Mouse (Mus musculus) heart, adult 2 months (tissue): ENCODE measurements at regions not wholly inside any gene's neighbourhood (a gene's known extent, or its start where the extent isn't known, plus 50 kb on each side); places are given as distances from the start of the nearest gene placed in this dataset.

Source experiments
- DNase-seq, 2 experiments: peaks; one replicate each; pipeline ENCODE4 v3.0.0; 2021
- H3K27ac ChIP-seq: fragments of 200-600 bp; 2 replicates; pipeline ENCODE4 v1.8.1; 2022
- H3K27me3 ChIP-seq: fragments of 200-500 bp; 2 replicates; pipeline ENCODE4 v1.6.1; 2012; ENCODE audit warnings: mild to moderate bottlenecking, low read length, inconsistent platforms, mixed read lengths; ENCODE audit not compliant: control insufficient read depth, insufficient read depth
- H3K36me3 ChIP-seq: fragments of 200-500 bp; 2 replicates; pipeline ENCODE4 v1.6.1; 2012; ENCODE audit warnings: low read length, inconsistent platforms; ENCODE audit not compliant: control insufficient read depth, insufficient read depth
- H3K4me1 ChIP-seq: fragments of 200-500 bp; 2 replicates; pipeline ENCODE4 v1.6.1; 2011; ENCODE audit warnings: low read length; ENCODE audit not compliant: control insufficient read depth, insufficient read depth
- H3K4me3 ChIP-seq: fragments of 200-600 bp; 2 replicates; pipeline ENCODE4 v1.8.1; 2022
- H3K79me2 ChIP-seq: fragments of 200-500 bp; replicated peaks from 2 replicates; pipeline ENCODE4 v1.6.1; 2012; ENCODE audit warnings: mild to moderate bottlenecking, inconsistent platforms, low read length, moderate library complexity, mixed read lengths; ENCODE audit not compliant: control insufficient read depth, insufficient read depth
- H3K9ac ChIP-seq: fragments of 200-500 bp; 2 replicates; pipeline ENCODE4 v1.6.1; 2012; ENCODE audit warnings: low read depth, mild to moderate bottlenecking, control low read depth, inconsistent platforms, low read length, mixed read lengths
- CTCF ChIP-seq: fragments of 200-600 bp; IDR thresholded peaks from 2 replicates; pipeline ENCODE4 v1.8.1; 2022; ENCODE audit warnings: antibody characterized with exemption, mild to moderate bottlenecking, moderate library complexity
- EP300 ChIP-seq: fragments of 200-500 bp; IDR thresholded peaks from 2 replicates; pipeline ENCODE4 v1.6.1; 2011; ENCODE audit warnings: low read depth, low read length, control low read depth; ENCODE audit not compliant: insufficient read depth
- POLR2A ChIP-seq: fragments of 200-500 bp; IDR thresholded peaks from 2 replicates; pipeline ENCODE4 v1.6.1; 2011; ENCODE audit warnings: mild to moderate bottlenecking, low read depth, low read length, control low read depth; ENCODE audit not compliant: insufficient read depth
- WGBS: fragments of 180-500 bp; shearing (Covaris S2); methylation state at CpG from one replicate; pipeline ENCODE4 v1.1.7; 2018; 5-methylcytosine and 5-hydroxymethylcytosine counted together
- intact Hi-C: fragments of 180-260 bp; cut with DNase I; formaldehyde crosslinking; loops from one replicate; pipeline ENCODE4 v1.15.1; 2025

DNA sequence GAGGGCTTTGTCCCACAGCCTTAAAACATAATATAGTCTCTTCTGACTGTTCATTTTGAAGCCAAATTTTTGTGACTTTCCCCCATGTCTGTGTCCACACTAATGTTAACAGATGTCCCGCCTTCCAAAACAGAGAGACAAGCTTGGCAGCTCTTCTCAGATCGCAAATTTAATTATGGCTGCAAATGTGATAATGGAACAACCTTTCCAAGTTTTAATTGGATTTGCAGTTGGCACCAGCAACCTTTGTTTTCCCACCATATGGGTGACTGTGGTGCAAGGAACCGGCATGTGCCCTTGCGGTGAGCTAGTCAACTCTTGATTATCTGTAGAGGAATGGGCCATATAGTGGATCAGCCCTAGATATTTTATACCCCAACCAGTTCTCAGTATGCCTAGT lies 124.4 kb upstream of the Tom1l1 start:
- Histone ChIP-seq H3K9ac (no peak overlapping the region), H3K4me1 (no peaks in the 10 kb centered on the region), H3K27me3 (no peaks in the 10 kb centered on the region), H3K4me3 (no peak overlapping the region), H3K36me3 (no peaks in the 10 kb centered on the region), H3K79me2 (no peaks in the 10 kb centered on the region), H3K27ac (no peak overlapping the region)
- intact Hi-C loops, result no loop called here
- no peak for TF ChIP-seq CTCF
- no peak for TF ChIP-seq POLR2A
- no peak for TF ChIP-seq EP300
- WGBS, result 79% methylated on average over 4 of the region's 4 CpGs
- DNase-seq, result no peak

DNA sequence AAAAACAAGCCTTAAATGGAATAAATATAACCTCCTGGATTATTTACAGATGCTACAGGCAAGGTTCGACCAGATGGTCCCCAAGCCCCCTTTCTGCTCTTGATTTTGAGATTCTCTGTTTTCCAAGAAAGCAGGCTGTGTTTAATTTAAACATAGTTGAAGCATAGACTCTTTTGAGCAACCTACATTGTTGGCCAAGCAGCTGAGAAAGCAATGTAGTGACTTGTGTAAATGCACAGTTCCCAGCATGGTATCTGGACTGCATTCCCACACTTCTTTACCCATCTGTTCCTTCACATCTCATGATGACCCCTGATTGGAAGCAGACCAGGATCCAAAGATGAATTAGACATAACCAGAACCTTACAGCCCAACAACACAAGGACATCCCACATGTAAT lies 120.3 kb upstream of the Tom1l1 start:
- no peaks in the 10 kb centered on the region for H3K36me3 ChIP-seq
- H3K27me3 ChIP-seq, result no peaks in the 10 kb centered on the region
- TF ChIP-seq EP300 (no peak), CTCF (no peak), POLR2A (no peak)
- no peak overlapping the region for H3K9ac ChIP-seq
- no peak overlapping the region for H3K4me3 ChIP-seq
- no peak for DNase-seq
- intact Hi-C loops, result no loop called here
- H3K79me2 ChIP-seq, result no peaks in the 10 kb centered on the region
- H3K27ac ChIP-seq, result no peak overlapping the region
- no peaks in the 10 kb centered on the region for H3K4me1 ChIP-seq
- 57% methylated on average over 1 of the region's 1 CpGs for WGBS

DNA sequence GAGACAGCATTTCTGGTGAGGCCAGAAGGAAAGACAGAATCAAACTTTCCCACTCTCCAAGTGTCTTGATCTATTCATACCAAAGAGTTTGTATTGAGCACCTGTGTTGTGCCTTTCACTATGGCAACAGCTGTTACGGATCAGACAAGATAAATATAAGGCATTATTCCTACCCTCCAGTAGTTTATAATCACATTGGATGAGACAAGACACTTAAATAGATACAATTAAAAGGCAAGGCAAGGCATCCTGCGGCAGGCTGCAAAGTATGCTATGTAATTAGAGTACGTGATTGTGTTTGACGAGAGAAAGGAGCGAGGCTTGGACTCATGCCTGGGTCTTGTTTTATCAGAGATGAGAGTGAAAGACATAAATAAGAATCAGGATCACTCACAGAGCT lies 119.2 kb upstream of the Tom1l1 start:
- Histone ChIP-seq H3K4me3 (no peak overlapping the region), H3K27ac (no peak overlapping the region), H3K36me3 (no peaks in the 10 kb centered on the region), H3K4me1 (no peaks in the 10 kb centered on the region), H3K9ac (no peak overlapping the region), H3K27me3 (no peaks in the 10 kb centered on the region), H3K79me2 (no peaks in the 10 kb centered on the region)
- 79% methylated on average over 5 of the region's 5 CpGs for WGBS
- intact Hi-C loops, result no loop called here
- TF ChIP-seq POLR2A (no peak), EP300 (no peak), CTCF (no peak)
- no peak for DNase-seq

DNA sequence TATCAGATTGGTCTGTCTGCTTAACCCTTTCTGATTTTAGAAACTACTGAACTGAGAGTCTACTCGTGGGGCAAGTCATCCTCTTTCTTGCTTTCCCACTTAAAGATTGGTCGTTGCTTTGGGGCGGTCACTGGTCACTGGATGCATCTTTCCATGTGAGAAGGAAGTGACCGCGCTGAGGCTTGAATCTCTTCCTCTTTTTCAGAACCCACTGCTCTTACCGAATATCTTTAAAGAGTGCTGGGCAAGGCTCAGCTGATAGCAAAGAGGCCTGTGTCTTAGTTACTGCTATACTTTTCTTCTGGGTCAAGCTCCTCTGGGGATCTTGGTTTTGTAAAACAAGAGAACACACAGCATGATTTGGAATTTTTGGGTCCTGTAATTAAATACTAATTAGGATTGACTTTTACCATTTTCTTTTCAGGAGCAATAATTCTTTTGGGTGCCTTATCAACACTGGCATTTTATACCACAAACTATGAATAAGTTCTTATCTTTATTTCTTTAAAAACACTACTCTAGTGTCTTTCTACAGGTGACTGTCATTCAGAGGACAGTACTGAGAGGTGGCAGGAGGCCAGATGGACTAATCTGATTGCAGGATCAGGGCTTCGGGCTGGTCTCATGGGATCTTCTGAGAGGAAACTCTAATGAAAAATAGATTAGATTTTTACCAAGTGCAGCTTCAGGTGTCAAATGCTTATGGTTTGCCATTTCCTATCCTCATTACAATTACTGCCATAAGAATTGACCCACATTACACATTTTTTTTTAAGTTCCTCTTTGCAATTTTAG lies 114.6 kb upstream of the Tom1l1 start:
- Histone ChIP-seq H3K9ac (no peak overlapping the region), H3K27ac (no peak overlapping the region), H3K36me3 (no peaks in the 10 kb centered on the region), H3K27me3 (no peaks in the 10 kb centered on the region), H3K79me2 (no peaks in the 10 kb centered on the region), H3K4me3 (no peak overlapping the region), H3K4me1 (no peaks in the 10 kb centered on the region)
- TF ChIP-seq CTCF, result no peak
- intact Hi-C loops, result no loop called here
- 56% methylated on average over 7 of the region's 7 CpGs for WGBS
- DNase-seq, result no peak

DNA sequence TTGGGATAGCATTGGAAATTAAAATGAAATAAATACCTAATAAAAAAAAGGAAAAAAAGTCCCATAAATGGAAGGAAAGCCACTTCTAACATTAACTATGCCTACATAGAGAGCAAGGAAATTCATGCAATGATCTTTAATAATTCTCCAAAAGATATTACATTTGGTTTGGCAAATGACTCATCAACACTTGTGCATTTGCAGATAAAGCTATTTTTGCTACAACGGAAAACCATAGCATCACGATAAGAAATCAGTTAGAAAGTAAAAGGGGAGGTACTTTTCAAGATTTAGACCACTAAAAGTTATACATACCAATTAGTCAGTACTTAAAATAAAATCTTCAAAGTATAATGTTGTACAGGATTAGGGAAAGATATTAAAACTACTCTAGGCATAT lies 109.4 kb upstream of the Tom1l1 start:
- Histone ChIP-seq H3K27me3 (no peaks in the 10 kb centered on the region), H3K36me3 (no peaks in the 10 kb centered on the region), H3K9ac (no peak overlapping the region), H3K79me2 (no peaks in the 10 kb centered on the region), H3K4me3 (no peak overlapping the region), H3K4me1 (no peaks in the 10 kb centered on the region), H3K27ac (no peak overlapping the region)
- DNase-seq, result no peak
- intact Hi-C loops, result no loop called here
- TF ChIP-seq CTCF (no peak), POLR2A (no peak), EP300 (no peak)
- WGBS, result 82% methylated on average over 2 of the region's 2 CpGs

DNA sequence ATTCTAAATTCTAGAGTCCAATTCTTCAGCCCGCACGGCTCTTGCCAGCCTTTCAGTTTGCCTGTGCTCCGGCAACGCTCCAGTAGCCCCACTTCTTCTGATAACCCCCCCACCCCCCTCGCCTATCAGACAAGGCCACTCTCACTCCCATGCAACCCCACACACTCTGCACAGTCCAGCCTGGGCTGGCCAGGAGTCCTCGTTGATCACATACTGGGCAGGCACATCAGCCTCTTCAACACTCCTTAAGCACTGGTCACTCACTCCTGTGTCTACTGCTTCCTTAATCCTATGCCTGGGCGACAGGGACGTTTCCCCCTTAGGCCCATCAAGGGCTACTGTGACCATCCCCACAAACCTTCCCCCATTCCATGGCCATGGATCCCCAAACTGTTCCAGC lies 95.4 kb upstream of the Tom1l1 start:
- no peak overlapping the region for H3K27ac ChIP-seq
- intact Hi-C loops, result no loop called here
- no peaks in the 10 kb centered on the region for H3K27me3 ChIP-seq
- TF ChIP-seq CTCF (no peak), POLR2A (no peak), EP300 (no peak)
- no peaks in the 10 kb centered on the region for H3K36me3 ChIP-seq
- WGBS, result 58% methylated on average over 8 of the region's 8 CpGs
- H3K79me2 ChIP-seq, result no peaks in the 10 kb centered on the region
- DNase-seq, result no peak
- H3K4me3 ChIP-seq, result no peak overlapping the region
- no peaks in the 10 kb centered on the region for H3K4me1 ChIP-seq
- no peak overlapping the region for H3K9ac ChIP-seq
